Comparison of ENCODE assay signal across 12 mouse cellular contexts in genomic region chr3:144558274-144558673, GRCm38 (mm10). TPM values are rescaled to one million over a fixed set of nuclear protein-coding genes. Genes with fewer than 3 reads are reported as not detected.
DNase-seq lines count a peak whose midpoint lies in the region; ATAC-seq and TF ChIP-seq lines count a peak whose summit lies in the region.
"Had no signal": no experiment of that assay in that cellular context is flagged by ENCODE, and none has a peak within 500 bp of the region (broad histone marks: within the 10 kb centered on the region; RNA-seq: fewer than 3 reads in every experiment).

No protein-coding gene starts in this region.

- no peaks in the 10 kb centered on the region for H3K9me3 ChIP-seq in CH12.LX (replicated peaks; ENCODE audit: low read length)
- H3K9me3 ChIP-seq in embryonic facial prominence, embryonic 10.5 days, result no peaks in the 10 kb centered on the region
- H3K9me3 ChIP-seq in intestine, embryonic 15.5 days, result no peaks in the 10 kb centered on the region
- H3K9me3 ChIP-seq: neural tube, embryonic 13.5 days had no signal

- no peak overlapping the region for H3K4me3 ChIP-seq in CH12.LX (replicated peaks in 1 of 3; ENCODE audit: low read depth in 2 of 3, low read length in 2 of 3, poor library complexity in 1 of 3)
- no peak overlapping the region for H3K4me3 ChIP-seq in embryonic facial prominence, embryonic 10.5 days
- no peak overlapping the region for H3K4me3 ChIP-seq in intestine, embryonic 15.5 days (replicated peaks)
- H3K4me3 ChIP-seq: erythroblast, embryonic 14.5 days; neural tube, embryonic 13.5 days had no signal

- no peak for TF ChIP-seq POLR2A in CH12.LX (IDR thresholded peaks at IDR 0.05; ENCODE audit: low read depth, low read length)

- peaks cover 19% of the 10 kb centered on the region for H3K79me2 ChIP-seq in CH12.LX (replicated peaks; ENCODE audit: control insufficient read depth, extremely low read depth, insufficient read depth, poor library complexity, severe bottlenecking)

- peaks cover 9 to 21% of the 10 kb centered on the region in 2 experiments for H3K4me1 ChIP-seq in CH12.LX (ENCODE audit: control insufficient read depth in 1 of 2, insufficient read depth in 2 of 2)
- H3K4me1 ChIP-seq in embryonic facial prominence, embryonic 10.5 days, result peaks cover 32% of the 10 kb centered on the region
- peaks cover 19% of the 10 kb centered on the region for H3K4me1 ChIP-seq in intestine, embryonic 15.5 days (replicated peaks)

- in situ Hi-C loops in CH12.LX (cut with MboI; ENCODE audit: low pct_ligation_motif_present, low pct_unique_long_range_greater_than_20kb, low sequenced_read_pairs), result no loop called here

- no peak for TF ChIP-seq EP300 in CH12.LX (IDR thresholded peaks at IDR 0.05; ENCODE audit: low read length)

- peaks cover 0 to 22% of the 10 kb centered on the region in 2 experiments for H3K36me3 ChIP-seq in CH12.LX (replicated peaks in 1 of 2; ENCODE audit: control insufficient read depth in 1 of 2, insufficient read depth in 1 of 2, low read length in 1 of 2)
- H3K36me3 ChIP-seq in embryonic facial prominence, embryonic 10.5 days (replicated peaks), result no peaks in the 10 kb centered on the region; the same call in 1 of the 2 replicates
- no peaks in the 10 kb centered on the region for H3K36me3 ChIP-seq in intestine, embryonic 15.5 days
- H3K36me3 ChIP-seq: neural tube, embryonic 13.5 days had no signal

- 63% methylated on average over 5 of the region's 5 CpGs for WGBS in embryonic facial prominence, embryonic 10.5 days
- 38% methylated on average over 5 of the region's 5 CpGs for WGBS in intestine, embryonic 15.5 days

- no peaks in the 10 kb centered on the region for H3K27me3 ChIP-seq in CH12.LX (replicated peaks)
- no peaks in the 10 kb centered on the region for H3K27me3 ChIP-seq in embryonic facial prominence, embryonic 10.5 days (replicated peaks; ENCODE audit: low read depth, poor library complexity, severe bottlenecking)
- H3K27me3 ChIP-seq in intestine, embryonic 15.5 days (replicated peaks), result no peaks in the 10 kb centered on the region
- H3K27me3 ChIP-seq: neural tube, embryonic 13.5 days had no signal

- TF ChIP-seq RAD21 in CH12.LX (IDR thresholded peaks at IDR 0.05; ENCODE audit: low read depth, low read length), result no peak

- peak; percentile 73 for ATAC-seq in intestine, embryonic 15.5 days
- ATAC-seq: inflammation-experienced regulatory T-cells, adult 6 months had no signal

- TF ChIP-seq CTCF in CH12.LX (conservative IDR thresholded peaks at IDR 0.05 in 1 of 2, IDR thresholded peaks at IDR 0.05 in 1 of 2; ENCODE audit: low read depth in 2 of 2, low read length in 2 of 2), result no peak

- peak overlapping the region; percentile 72 for H3K4me2 ChIP-seq in CH12.LX (ENCODE audit: insufficient read depth, low read depth, poor library complexity, severe bottlenecking)
- peak overlapping the region; percentile 36; the same call in 1 of the 2 replicates for H3K4me2 ChIP-seq in intestine, embryonic 15.5 days (replicated peaks)
- H3K4me2 ChIP-seq: neural tube, embryonic 13.5 days had no signal

- dilution Hi-C loops in CH12.LX (cut with MboI; ENCODE audit: extremely low pct_ligation_motif_present, extremely low pct_unique_long_range_greater_than_20kb, low sequenced_read_pairs), result no loop called here

- DNase-seq in kidney, adult 11 months, result peak; percentile 12
- DNase-seq in kidney, postnatal 14 days, result no peak
- no peak for DNase-seq in CH12.LX (ENCODE audit: extremely low read depth)
- DNase-seq in embryonic facial prominence, embryonic 10.5 days (ENCODE audit: low spot score), result no peak
- no peak for DNase-seq in cerebellum, postnatal 10 days
- no peak for DNase-seq in cerebellum, postnatal 4 days (ENCODE audit: low spot score in 2 of 2)
- DNase-seq: cerebellum, adult 18-20 months; thymus, adult 2 months had no signal

- H3K27ac ChIP-seq in CH12.LX (ENCODE audit: insufficient read depth, low read depth), result no peak overlapping the region
- H3K27ac ChIP-seq in embryonic facial prominence, embryonic 10.5 days (replicated peaks), result 0 out of 2 replicates have a peak overlapping the region, but pooled peaks have one; percentile 30
- H3K27ac ChIP-seq in intestine, embryonic 15.5 days, result no peak overlapping the region
- H3K27ac ChIP-seq: neural tube, embryonic 13.5 days had no signal

- peak overlapping the region; percentile 12 for H3K9ac ChIP-seq in CH12.LX (ENCODE audit: insufficient read depth, low read depth)
- no peak overlapping the region for H3K9ac ChIP-seq in intestine, embryonic 15.5 days
- H3K9ac ChIP-seq: neural tube, embryonic 13.5 days had no signal

TF ChIP-seq in CH12.LX, 34 proteins besides CTCF, POLR2A, EP300 and RAD21:
- TF ChIP-seq USF1 (IDR thresholded peaks at IDR 0.05; ENCODE audit: low read depth, low read length) (no peak), ETS1 (conservative IDR thresholded peaks at IDR 0.05; ENCODE audit: low read depth, low read length) (no peak), KAT2A (IDR thresholded peaks at IDR 0.05; ENCODE audit: insufficient replicate concordance, low read length) (no peak), BHLHE40 (IDR thresholded peaks at IDR 0.05; ENCODE audit: low read depth, low read length) (0 out of 2 replicates have a peak, but pooled peaks have one; percentile 4), RCOR1 (conservative IDR thresholded peaks at IDR 0.05; ENCODE audit: low read depth, low read length) (no peak), E2F4 (IDR thresholded peaks at IDR 0.05; ENCODE audit: insufficient replicate concordance, low read depth, low read length) (no peak), GABPA (IDR thresholded peaks at IDR 0.05; ENCODE audit: insufficient replicate concordance, low read depth, low read length) (no peak), JUN (IDR thresholded peaks at IDR 0.05; ENCODE audit: insufficient read depth, low read depth, low read length) (no peak), ZKSCAN1 (IDR thresholded peaks at IDR 0.05; ENCODE audit: borderline replicate concordance, low read depth, low read length) (no peak), NRF1 (IDR thresholded peaks at IDR 0.05; ENCODE audit: low read depth, low read length) (no peak), MYC (IDR thresholded peaks at IDR 0.05; ENCODE audit: low read depth, low read length) (0 out of 2 replicates have a peak, but pooled peaks have one; percentile 20)
TF ChIP-seq in CH12.LX: peak in this region for 2.

RNA-seq across cellular contexts. Expression of gene Hs2st1, which starts 11.7 kb away (rescaled TPM):
- 17.6 and 20.4 TPM in 2 replicates for total RNA-seq in CH12.LX (2012; rRNA removed)
- total RNA-seq in CH12.LX (2014; rRNA removed), result 29.7 and 30.9 TPM in 2 replicates
- polyA plus RNA-seq in CH12.LX (2012; ENCODE audit: insufficient read length, low read depth), result 36.4 and 38.5 TPM in 2 replicates
- 11.7 and 12.7 TPM in 2 replicates for polyA plus RNA-seq in embryonic facial prominence, embryonic 10.5 days (2016; fragmentation: Nextera tagmentation; extraction: Ambion mirVana)
- 9.4 and 10.3 TPM in 2 replicates for polyA plus RNA-seq in intestine, embryonic 15.5 days (2015; fragmentation: Nextera tagmentation; extraction: Ambion mirVana)

RNA-seq across cellular contexts. Expression of gene Selenof, which starts 11.8 kb away (rescaled TPM):
- total RNA-seq in CH12.LX (2012; rRNA removed) (528 and 548 TPM in 2 replicates), CH12.LX (2014; rRNA removed) (1,358 and 1,567 TPM in 2 replicates)
- 671 and 678 TPM in 2 replicates for polyA plus RNA-seq in CH12.LX (2012; ENCODE audit: insufficient read length, low read depth)
- 452 and 456 TPM in 2 replicates for polyA plus RNA-seq in embryonic facial prominence, embryonic 10.5 days (2016; fragmentation: Nextera tagmentation; extraction: Ambion mirVana)
- polyA plus RNA-seq in intestine, embryonic 15.5 days (2015; fragmentation: Nextera tagmentation; extraction: Ambion mirVana), result 618 and 622 TPM in 2 replicates
